Mouse (Mus musculus): ENCODE measurements at regions not wholly inside any gene's neighbourhood (a gene's known extent, or its start where the extent isn't known, plus 50 kb on each side); places are given as distances from the start of the nearest gene placed in this dataset.

GRCm38 (mm10) chr2:144144486-144145136 is 111.8 kb downstream of the Banf2 start:
- Histone ChIP-seq H3K4me2 (replicated peaks; ENCODE audit: low read depth, low read length) (no peak overlapping the region), H3K36me3 (ENCODE audit: control insufficient read depth, insufficient read depth, low read length) (no peaks in the 10 kb centered on the region), H3K4me3 (ENCODE audit: low read length) (no peak overlapping the region), H3K27me3 (ENCODE audit: control insufficient read depth, insufficient read depth, low read length) (no peaks in the 10 kb centered on the region), H3K4me1 (ENCODE audit: control insufficient read depth, insufficient read depth, low read length) (no peaks in the 10 kb centered on the region), H3K9me3 (ENCODE audit: control insufficient read depth, low read length) (no peaks in the 10 kb centered on the region), H3K9ac (ENCODE audit: low read depth, low read length) (no peak overlapping the region), H3K27ac (ENCODE audit: low read depth, low read length) (no peak overlapping the region)
- no peak for ATAC-seq (ENCODE audit: low FRiP score, low TSS enrichment)
- WGBS: 75% methylated on average over 5 of the region's 5 CpGs

GRCm38 (mm10) chr2:144156456-144157211 is 113.8 kb upstream of the Mgme1 start:
- Histone ChIP-seq H3K27ac (ENCODE audit: low read depth, low read length) (no peak overlapping the region), H3K36me3 (ENCODE audit: control insufficient read depth, insufficient read depth, low read length) (no peaks in the 10 kb centered on the region), H3K4me3 (ENCODE audit: low read length) (no peak overlapping the region), H3K4me1 (ENCODE audit: control insufficient read depth, insufficient read depth, low read length) (peaks cover 33% of the 10 kb centered on the region), H3K9ac (ENCODE audit: low read depth, low read length) (no peak overlapping the region), H3K4me2 (replicated peaks; ENCODE audit: low read depth, low read length) (no peak overlapping the region), H3K27me3 (ENCODE audit: control insufficient read depth, insufficient read depth, low read length) (no peaks in the 10 kb centered on the region), H3K9me3 (ENCODE audit: control insufficient read depth, low read length) (no peaks in the 10 kb centered on the region)
- WGBS: 49% methylated on average over 7 of the region's 7 CpGs
- ATAC-seq (ENCODE audit: low FRiP score, low TSS enrichment): no peak

- no peak overlapping the region for H3K9ac ChIP-seq (ENCODE audit: low read depth, low read length)
- ATAC-seq (ENCODE audit: low FRiP score, low TSS enrichment): no peak
- H3K4me1 ChIP-seq (ENCODE audit: control insufficient read depth, insufficient read depth, low read length): peaks cover 33% of the 10 kb centered on the region
- no peaks in the 10 kb centered on the region for H3K27me3 ChIP-seq (ENCODE audit: control insufficient read depth, insufficient read depth, low read length)
- H3K9me3 ChIP-seq (ENCODE audit: control insufficient read depth, low read length): no peaks in the 10 kb centered on the region
- WGBS: 19% methylated on average over 2 of the region's 2 CpGs
- H3K4me3 ChIP-seq (ENCODE audit: low read length): no peak overlapping the region
- H3K36me3 ChIP-seq (ENCODE audit: control insufficient read depth, insufficient read depth, low read length): no peaks in the 10 kb centered on the region
- no peak overlapping the region for H3K27ac ChIP-seq (ENCODE audit: low read depth, low read length)
- H3K4me2 ChIP-seq (replicated peaks; ENCODE audit: low read depth, low read length): no peak overlapping the region
These were observed 113.1 kb upstream of the Mgme1 start for GRCm38 (mm10) chr2:144157343-144157742.

- Histone ChIP-seq H3K4me1 (ENCODE audit: control insufficient read depth, insufficient read depth, low read length) (peaks cover 33% of the 10 kb centered on the region), H3K9me3 (ENCODE audit: control insufficient read depth, low read length) (no peaks in the 10 kb centered on the region), H3K9ac (ENCODE audit: low read depth, low read length) (no peak overlapping the region), H3K27me3 (ENCODE audit: control insufficient read depth, insufficient read depth, low read length) (no peaks in the 10 kb centered on the region), H3K36me3 (ENCODE audit: control insufficient read depth, insufficient read depth, low read length) (no peaks in the 10 kb centered on the region), H3K4me2 (replicated peaks; ENCODE audit: low read depth, low read length) (no peak overlapping the region), H3K4me3 (ENCODE audit: low read length) (no peak overlapping the region), H3K27ac (ENCODE audit: low read depth, low read length) (no peak overlapping the region)
- ATAC-seq (ENCODE audit: low FRiP score, low TSS enrichment): no peak
- WGBS: 46% methylated on average over 8 of the region's 8 CpGs
These were observed 112.2 kb upstream of the Mgme1 start for GRCm38 (mm10) chr2:144158256-144158655.

GRCm38 (mm10) chr2:144159854-144160331 is 110.6 kb upstream of the Mgme1 start:
- no peaks in the 10 kb centered on the region for H3K27me3 ChIP-seq (ENCODE audit: control insufficient read depth, insufficient read depth, low read length)
- H3K27ac ChIP-seq (ENCODE audit: low read depth, low read length): peak overlapping the region; percentile 73
- 29% methylated on average over 9 of the region's 9 CpGs for WGBS
- peak; percentile 32; the same call in 1 of the 2 replicates for ATAC-seq (ENCODE audit: low FRiP score, low TSS enrichment)
- H3K9ac ChIP-seq (ENCODE audit: low read depth, low read length): no peak overlapping the region
- H3K9me3 ChIP-seq (ENCODE audit: control insufficient read depth, low read length): no peaks in the 10 kb centered on the region
- no peaks in the 10 kb centered on the region for H3K36me3 ChIP-seq (ENCODE audit: control insufficient read depth, insufficient read depth, low read length)
- H3K4me3 ChIP-seq (ENCODE audit: low read length): no peak overlapping the region
- no peak overlapping the region for H3K4me2 ChIP-seq (replicated peaks; ENCODE audit: low read depth, low read length)
- peaks cover 47% of the 10 kb centered on the region for H3K4me1 ChIP-seq (ENCODE audit: control insufficient read depth, insufficient read depth, low read length)

GRCm38 (mm10) chr2:144160434-144160833 is 110.0 kb upstream of the Mgme1 start:
- Histone ChIP-seq H3K9ac (ENCODE audit: low read depth, low read length) (no peak overlapping the region), H3K27me3 (ENCODE audit: control insufficient read depth, insufficient read depth, low read length) (no peaks in the 10 kb centered on the region), H3K4me3 (ENCODE audit: low read length) (no peak overlapping the region), H3K27ac (ENCODE audit: low read depth, low read length) (peak overlapping the region; percentile 73), H3K36me3 (ENCODE audit: control insufficient read depth, insufficient read depth, low read length) (no peaks in the 10 kb centered on the region), H3K4me2 (replicated peaks; ENCODE audit: low read depth, low read length) (no peak overlapping the region), H3K9me3 (ENCODE audit: control insufficient read depth, low read length) (no peaks in the 10 kb centered on the region), H3K4me1 (ENCODE audit: control insufficient read depth, insufficient read depth, low read length) (peaks cover 48% of the 10 kb centered on the region)
- ATAC-seq (ENCODE audit: low FRiP score, low TSS enrichment): peak; percentile 48
- WGBS: 52% methylated on average over 10 of the region's 10 CpGs

GRCm38 (mm10) chr2:144161852-144162251 is 108.6 kb upstream of the Mgme1 start:
- H3K4me1 ChIP-seq (ENCODE audit: control insufficient read depth, insufficient read depth, low read length): peaks cover 45% of the 10 kb centered on the region

GRCm38 (mm10) chr2:144164102-144164501 is 106.4 kb upstream of the Mgme1 start:
- no peaks in the 10 kb centered on the region for H3K9me3 ChIP-seq (ENCODE audit: control insufficient read depth, low read length)

More at GRCm38 (mm10) chr2:144161852-144162251, 108.6 kb upstream of the Mgme1 start:
- Histone ChIP-seq H3K27me3 (ENCODE audit: control insufficient read depth, insufficient read depth, low read length) (no peaks in the 10 kb centered on the region), H3K9ac (ENCODE audit: low read depth, low read length) (no peak overlapping the region), H3K36me3 (ENCODE audit: control insufficient read depth, insufficient read depth, low read length) (no peaks in the 10 kb centered on the region), H3K4me2 (replicated peaks; ENCODE audit: low read depth, low read length) (no peak overlapping the region), H3K4me3 (ENCODE audit: low read length) (no peak overlapping the region), H3K9me3 (ENCODE audit: control insufficient read depth, low read length) (no peaks in the 10 kb centered on the region), H3K27ac (ENCODE audit: low read depth, low read length) (peak overlapping the region; percentile 30; the same call in 1 of the 2 replicates)
- ATAC-seq (ENCODE audit: low FRiP score, low TSS enrichment): no peak
- 13% methylated on average over 1 of the region's 1 CpGs for WGBS

More at GRCm38 (mm10) chr2:144164102-144164501, 106.4 kb upstream of the Mgme1 start:
- Histone ChIP-seq H3K27me3 (ENCODE audit: control insufficient read depth, insufficient read depth, low read length) (no peaks in the 10 kb centered on the region), H3K27ac (ENCODE audit: low read depth, low read length) (peak overlapping the region; percentile 93), H3K9ac (ENCODE audit: low read depth, low read length) (peak overlapping the region; percentile 72; the same call in 1 of the 2 replicates), H3K4me3 (ENCODE audit: low read length) (peak overlapping the region; percentile 76; the same call in 1 of the 2 replicates), H3K36me3 (ENCODE audit: control insufficient read depth, insufficient read depth, low read length) (no peaks in the 10 kb centered on the region), H3K4me2 (replicated peaks; ENCODE audit: low read depth, low read length) (peak overlapping the region; percentile 90), H3K4me1 (ENCODE audit: control insufficient read depth, insufficient read depth, low read length) (peaks cover 38% of the 10 kb centered on the region)
- WGBS: 12% methylated on average over 8 of the region's 8 CpGs
- ATAC-seq (ENCODE audit: low FRiP score, low TSS enrichment): no peak
